Mouse (Mus musculus) liver, adult (tissue): Measurements from ENCODE around the gene Btbd6.

Source experiments
- GATA4 ChIP-seq: IDR thresholded peaks from 2 replicates; pipeline ENCODE4 v1.6.1; 2014; ENCODE audit warnings: mild to moderate bottlenecking, low read length; ENCODE audit not compliant: insufficient replicate concordance

Gene Btbd6

GRCm38 (mm10) chr12:112982031-112982430 lies 5.7 kb downstream of the Btbd6 start:
- no peak for TF ChIP-seq GATA4

- TF ChIP-seq GATA4, result no peak
Observed at GRCm38 (mm10) chr12:112985346-112985745, 9.1 kb downstream of the Btbd6 start.

- no peak for TF ChIP-seq GATA4
Observed at GRCm38 (mm10) chr12:112987877-112988276, 11.6 kb downstream of the Btbd6 start.

- TF ChIP-seq GATA4, result no peak
Observed at GRCm38 (mm10) chr12:112990706-112991405, 14.6 kb downstream of the Btbd6 start.

- TF ChIP-seq GATA4, result no peak
Observed at GRCm38 (mm10) chr12:112991444-112991843, 15.2 kb downstream of the Btbd6 start.

- no peak for TF ChIP-seq GATA4
Observed at GRCm38 (mm10) chr12:112994153-112994552, 17.9 kb downstream of the Btbd6 start.

GRCm38 (mm10) chr12:112999569-113000293 lies 23.4 kb downstream of the Btbd6 start:
- no peak for TF ChIP-seq GATA4

GRCm38 (mm10) chr12:113000294-113001132 lies 24.2 kb downstream of the Btbd6 start, which contains the start of gene Brf1:
TSS of gene Brf1 (minus strand) at chr12:113000704.
- TF ChIP-seq GATA4, result peak; percentile 27; the same call in 1 of the 2 replicates

- no peak for TF ChIP-seq GATA4
Observed at GRCm38 (mm10) chr12:113001133-113001474, 24.8 kb downstream of the Btbd6 start.

GRCm38 (mm10) chr12:113002667-113003066 lies 26.4 kb downstream of the Btbd6 start:
- no peak for TF ChIP-seq GATA4

- TF ChIP-seq GATA4, result no peak
Observed at GRCm38 (mm10) chr12:113004011-113004410, 27.7 kb downstream of the Btbd6 start.

GRCm38 (mm10) chr12:113004993-113005392 lies 28.7 kb downstream of the Btbd6 start:
- no peak for TF ChIP-seq GATA4

- no peak for TF ChIP-seq GATA4
Observed at GRCm38 (mm10) chr12:113011702-113012360, 35.5 kb downstream of the Btbd6 start.

- no peak for TF ChIP-seq GATA4
Observed at GRCm38 (mm10) chr12:113012443-113012842, 36.2 kb downstream of the Btbd6 start.

- no peak for TF ChIP-seq GATA4
Observed at GRCm38 (mm10) chr12:113013021-113013491, 36.8 kb downstream of the Btbd6 start.
